Mouse (Mus musculus) megakaryocyte progenitor cell, adult 5-6 weeks (primary cell): ENCODE measurements around the gene Ift80. TPM values are rescaled to one million over a fixed set of nuclear protein-coding genes. Genes with fewer than 3 reads are reported as not detected.

Experiments
- total RNA-seq, 2 experiments: library from RNA; stranded (forward) in 1 of 2; stranded (reverse) in 1 of 2; fragments of 157-497, 149-512 nt in 1 of 2; fragments of 200-1000 nt in 1 of 2; gene quantifications; 2 replicates each; pipeline versions ENCODE4 v1.2.3 to v1.2.4; 2015 to 2017

Ift80 gene
- total RNA-seq, 2 experiments from 2014 or later = 19.1 to 21.5 TPM

Other genes starting within 250 kb of the Ift80 start
- gene 1110032F04Rik, start 135.0 kb downstream of the Ift80 start, total RNA-seq (2015) = 0.49 TPM in 1 of 2 replicates, not detected in the other
- 0.24 TPM in 1 of 2 replicates, not detected in the other for gene 1110032F04Rik, start 135.0 kb downstream of the Ift80 start, total RNA-seq (2017)
- 350 and 351 TPM in 2 replicates for gene Smc4, start 168 bp upstream of the Ift80 start, total RNA-seq (2015)
- gene Smc4, start 168 bp upstream of the Ift80 start, total RNA-seq (2017) = 603 and 719 TPM in 2 replicates
- gene Trim59, start 40.2 kb upstream of the Ift80 start, total RNA-seq (2015) = 55.8 and 64.4 TPM in 2 replicates
- gene Trim59, start 40.2 kb upstream of the Ift80 start, total RNA-seq (2017) = 15.7 and 17.7 TPM in 2 replicates
- 74.0 and 86.1 TPM in 2 replicates for gene Kpna4, start 122.5 kb upstream of the Ift80 start, total RNA-seq (2015)
- gene Kpna4, start 122.5 kb upstream of the Ift80 start, total RNA-seq (2017) = 51.8 and 58.9 TPM in 2 replicates
- not detected in 2 replicates for gene Arl14, start 217.8 kb upstream of the Ift80 start, total RNA-seq (2015)
- not detected in 2 replicates for gene Arl14, start 217.8 kb upstream of the Ift80 start, total RNA-seq (2017)